Mouse (Mus musculus): Measurements from ENCODE around the gene Trim63. TPM values are rescaled to one million over a fixed set of nuclear protein-coding genes. Genes with fewer than 3 reads are reported as not detected.

Trim63 gene
- polyA plus RNA-seq, 1 experiment, result 0.10 TPM

GRCm38 (mm10) chr4:134357461-134357771 is 42.5 kb downstream of the Trim63 start:
- 23% methylated on average over 17 of the region's 17 CpGs for WGBS
- DNase-seq (ENCODE audit: low read depth, low spot score), result no peak

DNA sequence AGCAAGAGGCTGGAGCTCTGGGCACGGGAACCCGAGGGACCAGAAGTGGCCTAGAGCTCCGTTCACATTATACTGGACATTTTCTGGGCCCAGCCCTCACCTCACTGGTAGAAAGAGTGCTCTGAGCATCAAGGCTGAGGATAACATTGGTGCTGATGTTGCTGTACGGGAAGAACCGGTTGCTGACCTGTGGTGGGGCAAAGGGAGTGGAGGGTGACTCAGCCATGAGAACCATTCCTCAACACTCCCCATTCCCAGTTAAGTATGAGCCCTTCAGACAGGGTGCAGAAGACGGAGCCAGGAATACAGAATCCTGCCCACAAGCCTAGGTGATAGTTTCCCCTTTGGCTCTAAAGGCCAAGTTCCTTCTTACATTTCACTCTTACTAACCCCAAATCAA is 44.7 kb downstream of the Trim63 start:
- no peak for DNase-seq (ENCODE audit: low read depth, low spot score)
- 74% methylated on average over 6 of the region's 6 CpGs for WGBS

GRCm38 (mm10) chr4:134361215-134361614 is 46.3 kb downstream of the Trim63 start:
- no peak for DNase-seq (ENCODE audit: low read depth, low spot score)
- 25% methylated on average over 5 of the region's 5 CpGs for WGBS

DNA sequence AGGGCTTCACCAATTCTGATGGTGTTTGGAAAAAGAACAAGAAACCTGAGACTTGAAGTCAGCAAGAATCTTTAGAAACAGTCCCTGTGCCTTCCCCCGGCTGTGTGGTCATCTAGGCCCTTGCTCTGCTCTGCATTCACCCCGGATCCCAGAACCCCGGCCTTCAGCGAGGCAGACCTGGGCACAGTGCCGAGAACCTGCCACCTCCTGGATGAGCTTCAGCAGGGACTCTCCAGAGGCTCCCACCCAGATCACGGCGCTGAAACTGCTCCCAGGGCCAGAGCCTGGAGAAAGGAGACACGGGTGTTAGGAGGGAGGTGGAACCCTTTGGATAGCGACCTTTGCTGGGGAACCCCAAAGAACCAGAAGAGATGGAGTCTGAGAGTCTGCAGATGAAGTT is 47.2 kb downstream of the Trim63 start:
- no peak for DNase-seq (ENCODE audit: low read depth, low spot score)
- 72% methylated on average over 9 of the region's 9 CpGs for WGBS

DNA sequence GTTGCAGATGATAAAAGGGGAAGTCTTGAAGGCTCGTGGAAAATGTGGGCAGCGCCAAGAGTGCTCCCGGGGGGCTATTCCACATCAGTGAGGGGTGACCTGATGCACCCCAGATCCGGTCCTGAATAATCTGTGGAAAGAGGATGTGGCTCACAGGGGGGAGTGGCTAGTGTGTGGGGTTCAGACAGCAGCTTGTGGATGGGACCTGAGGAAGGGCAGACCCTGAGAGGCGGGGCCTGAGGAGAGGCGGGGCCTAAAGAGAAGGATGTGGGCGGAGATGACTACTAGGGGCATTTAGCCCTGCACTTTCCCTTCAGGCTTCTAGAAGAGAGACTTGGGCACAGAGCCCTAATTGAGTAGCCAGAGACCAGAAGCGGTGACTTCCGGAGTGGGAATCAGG is 47.7 kb downstream of the Trim63 start:
- DNase-seq (ENCODE audit: low read depth, low spot score), result no peak
- 50% methylated on average over 9 of the region's 9 CpGs for WGBS

- WGBS, result 59% methylated on average over 5 of the region's 5 CpGs
- DNase-seq (ENCODE audit: low read depth, low spot score), result no peak
Observed at GRCm38 (mm10) chr4:134365280-134365679, 50.4 kb downstream of the Trim63 start.

- DNase-seq (ENCODE audit: low read depth, low spot score), result no peak
- WGBS, result 4% methylated on average over 18 of the region's 18 CpGs
Observed at GRCm38 (mm10) chr4:134370649-134371221, 55.8 kb downstream of the Trim63 start.

GRCm38 (mm10) chr4:134371316-134371855 is 56.5 kb downstream of the Trim63 start:
- WGBS, result 1% methylated on average over 17 of the region's 17 CpGs

DNA sequence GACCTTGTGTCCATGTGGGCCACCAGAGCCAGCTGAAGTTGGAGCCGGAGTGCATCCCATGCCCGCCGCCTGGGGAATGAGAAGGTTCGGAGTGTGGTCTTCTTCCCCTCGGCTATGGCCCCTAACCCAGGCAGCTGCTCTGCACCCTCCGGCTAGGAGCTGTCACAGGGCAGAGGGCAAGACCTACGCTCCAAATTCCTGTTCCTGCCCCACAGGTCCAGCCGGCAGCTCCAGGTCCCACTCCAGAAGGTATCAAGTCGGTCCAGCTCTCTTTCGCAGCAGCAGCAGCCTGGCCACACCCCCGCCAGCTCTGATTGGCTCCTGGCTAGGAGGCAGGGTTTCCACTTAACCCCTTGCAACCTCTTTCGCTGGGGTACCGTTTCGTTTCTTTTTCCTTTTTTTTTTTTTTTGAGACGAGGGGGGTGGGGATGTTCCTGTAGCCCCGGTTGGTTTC is 57.4 kb downstream of the Trim63 start:
- DNase-seq (ENCODE audit: low read depth, low spot score), result no peak
- under 1% methylated on average over 16 of the region's 16 CpGs for WGBS

More at GRCm38 (mm10) chr4:134371316-134371855, 56.5 kb downstream of the Trim63 start:
- no peak for DNase-seq (ENCODE audit: low read depth, low spot score)

DNA sequence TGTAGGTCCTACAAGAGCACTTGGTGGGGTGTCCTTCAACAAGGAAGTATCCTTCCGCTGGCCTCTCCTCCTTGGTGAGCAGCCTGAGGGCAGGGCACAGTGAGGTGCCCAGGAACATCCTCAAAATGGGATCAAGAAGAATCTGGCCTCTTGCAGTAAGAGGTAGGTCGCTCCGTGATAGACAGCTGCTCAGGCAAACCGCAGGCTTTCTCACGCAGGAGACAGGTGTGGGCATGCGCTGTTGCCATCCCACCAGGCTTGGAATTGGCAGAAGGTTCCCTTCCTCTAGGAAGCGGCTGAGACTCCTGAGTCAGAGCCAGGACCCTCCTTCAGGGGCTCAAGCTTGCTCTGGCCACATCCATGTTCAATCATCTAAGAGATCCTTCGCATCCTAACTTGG is 58.4 kb downstream of the Trim63 start:
- WGBS, result 93% methylated on average over 8 of the region's 8 CpGs
- DNase-seq (ENCODE audit: low read depth, low spot score), result no peak

GRCm38 (mm10) chr4:134374306-134374705 is 59.4 kb downstream of the Trim63 start:
- DNase-seq (ENCODE audit: low read depth, low spot score), result no peak
- WGBS, result 52% methylated on average over 1 of the region's 1 CpGs

DNA sequence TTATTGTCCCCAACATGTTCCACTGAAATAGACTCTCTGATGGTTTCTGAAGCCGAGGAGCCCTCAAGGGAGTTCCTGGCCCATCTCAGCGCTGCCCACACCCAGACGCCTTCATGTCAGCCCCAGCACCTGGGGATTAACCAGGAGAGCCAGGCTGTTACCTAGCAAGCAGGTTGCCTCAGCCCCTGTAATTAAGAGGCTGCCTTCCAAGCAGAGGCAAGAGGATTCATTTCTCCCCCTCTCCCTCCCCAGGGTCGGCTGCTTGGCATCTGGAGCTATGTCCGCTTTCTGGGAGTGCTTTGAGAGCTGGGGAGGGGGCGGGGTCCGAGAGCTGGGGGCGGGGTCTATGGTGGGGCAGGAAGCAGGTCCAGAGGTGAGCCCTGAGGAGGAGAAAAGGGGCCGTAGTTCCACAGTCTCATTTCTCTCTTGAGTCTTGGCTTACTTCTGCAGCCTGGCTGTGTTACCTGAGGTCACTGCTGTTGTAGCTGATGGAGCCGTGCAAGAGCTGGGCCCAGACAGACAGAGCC is 63.2 kb downstream of the Trim63 start:
- WGBS, result 56% methylated on average over 10 of the region's 10 CpGs
- DNase-seq (ENCODE audit: low read depth, low spot score), result no peak

Other genes with a start within 250 kb of the Trim63 start
- gene Cd52, start 220.0 kb upstream of the Trim63 start, polyA plus RNA-seq (2012; rRNA removed), result 97.7 and 132 TPM in 2 replicates
- 4.7 and 5.0 TPM in 2 replicates for gene Ubxn11, start 212.6 kb upstream of the Trim63 start, polyA plus RNA-seq (2012; rRNA removed)
- gene Sh3bgrl3, start 186.3 kb upstream of the Trim63 start, polyA plus RNA-seq (2012; rRNA removed), result 651 and 734 TPM in 2 replicates
- 12.7 and 22.2 TPM in 2 replicates for gene Cep85, start 128.0 kb upstream of the Trim63 start, polyA plus RNA-seq (2012; rRNA removed)
- not detected in 2 replicates for gene Gm7534, start 112.1 kb upstream of the Trim63 start, polyA plus RNA-seq (2012; rRNA removed)
- gene Catsper4, start 87.7 kb upstream of the Trim63 start, polyA plus RNA-seq (2012; rRNA removed), result 1.4 and 1.5 TPM in 2 replicates
- gene Cnksr1, start 76.7 kb upstream of the Trim63 start, polyA plus RNA-seq (2012; rRNA removed), result 30.7 and 41.9 TPM in 2 replicates
- not detected in 2 replicates for gene E130218I03Rik, start 71.5 kb upstream of the Trim63 start, polyA plus RNA-seq (2012; rRNA removed)
- gene Zfp593, start 69.5 kb upstream of the Trim63 start, polyA plus RNA-seq (2012; rRNA removed), result 7.6 and 9.1 TPM in 2 replicates
- gene Gm30191, start 68.2 kb upstream of the Trim63 start, polyA plus RNA-seq (2012; rRNA removed), result not detected in 2 replicates
- 5.5 and 6.4 TPM in 2 replicates for gene Grrp1, start 61.0 kb upstream of the Trim63 start, polyA plus RNA-seq (2012; rRNA removed)
- 4.7 and 7.2 TPM in 2 replicates for gene Pdik1l, start 27.2 kb upstream of the Trim63 start, polyA plus RNA-seq (2012; rRNA removed)
- 27.4 and 49.7 TPM in 2 replicates for gene Slc30a2, start 28.1 kb downstream of the Trim63 start, polyA plus RNA-seq (2012; rRNA removed)
- gene Extl1, start 68.7 kb downstream of the Trim63 start, polyA plus RNA-seq (2012; rRNA removed), result 1.7 and 1.9 TPM in 2 replicates
- gene Pafah2, start 81.2 kb downstream of the Trim63 start, polyA plus RNA-seq (2012; rRNA removed), result 32.1 and 41.9 TPM in 2 replicates
- 40.1 and 45.3 TPM in 2 replicates for gene Stmn1, start 153.2 kb downstream of the Trim63 start, polyA plus RNA-seq (2012; rRNA removed)
- 9.6 and 21.6 TPM in 2 replicates for gene Paqr7, start 181.6 kb downstream of the Trim63 start, polyA plus RNA-seq (2012; rRNA removed)
- 3.4 and 4.2 TPM in 2 replicates for gene Aunip, start 195.9 kb downstream of the Trim63 start, polyA plus RNA-seq (2012; rRNA removed)
- 56.1 and 82.9 TPM in 2 replicates for gene Mtfr1l, start 220.3 kb downstream of the Trim63 start, polyA plus RNA-seq (2012; rRNA removed)
- gene Selenon, start 237.0 kb downstream of the Trim63 start, polyA plus RNA-seq (2012; rRNA removed), result 5.3 and 5.4 TPM in 2 replicates